Mouse (Mus musculus) intestine, embryonic 16.5 days (tissue): ENCODE measurements around the gene Nfix. TPM values are rescaled to one million over a fixed set of nuclear protein-coding genes. Genes with fewer than 3 reads are reported as not detected.

ENCODE experiments used
- ATAC-seq: fragments of 200-750 bp; cut with Nextera tagmentation; 2 replicates; pipeline ENCODE4 v1.8.0; 2017; ENCODE audit warnings: moderate TSS enrichment, moderate library complexity
- H3K27ac ChIP-seq: fragments of 300-500 bp; sonication (generic); 2 replicates; pipeline ENCODE4 v1.5.1; 2014; ENCODE audit warnings: mild to moderate bottlenecking, low read length
- H3K27me3 ChIP-seq: fragments of 300-500 bp; sonication (generic); replicated peaks from 2 replicates; pipeline ENCODE4 v1.6.1; 2014; ENCODE audit warnings: low read length, control low read depth, mixed read lengths; ENCODE audit not compliant: control insufficient read depth, insufficient read depth
- H3K36me3 ChIP-seq: fragments of 300-500 bp; sonication (generic); 2 replicates; pipeline ENCODE4 v1.6.1; 2014; ENCODE audit warnings: low read length, control low read depth; ENCODE audit not compliant: control insufficient read depth, insufficient read depth
- H3K4me1 ChIP-seq: fragments of 300-500 bp; sonication (generic); 2 replicates; pipeline ENCODE4 v1.6.1; 2014; ENCODE audit warnings: low read length, control low read depth, mixed read lengths; ENCODE audit not compliant: control insufficient read depth, insufficient read depth
- H3K4me2 ChIP-seq: fragments of 300-500 bp; sonication (generic); 2 replicates; pipeline ENCODE4 v1.6.1; 2014; ENCODE audit warnings: low read depth, low read length, control low read depth
- H3K4me3 ChIP-seq: fragments of 300-500 bp; sonication (generic); 2 replicates; pipeline ENCODE4 v1.5.1; 2014; ENCODE audit warnings: mild to moderate bottlenecking, low read length
- H3K9ac ChIP-seq: fragments of 300-500 bp; sonication (generic); 2 replicates; pipeline ENCODE4 v1.6.1; 2014; ENCODE audit warnings: low read depth, low read length
- H3K9me3 ChIP-seq: fragments of 300-500 bp; sonication (generic); 2 replicates; pipeline ENCODE4 v1.6.1; 2016; ENCODE audit warnings: low read length, control low read depth; ENCODE audit not compliant: control insufficient read depth
- WGBS: fragments of 180-500 bp; shearing (Covaris S2); extraction: QIAGEN DNeasy Blood & Tissue Kit; methylation state at CpG from one replicate; pipeline ENCODE4 v1.1.7; 2014; 5-methylcytosine and 5-hydroxymethylcytosine counted together
- polyA plus RNA-seq: library from polyadenylated mRNA; unstranded; fragments of >200 nt; fragmentation: Nextera tagmentation; extraction: Ambion mirVana; gene quantifications from 2 replicates; pipeline ENCODE4 v1.2.1, GENCODE M21; 2015

Gene Nfix
- polyA plus RNA-seq, 1 experiment from 2014 or later = 9.7 TPM

- Histone ChIP-seq H3K4me2 (no peak overlapping the region), H3K9me3 (no peaks in the 10 kb centered on the region), H3K27ac (no peak overlapping the region), H3K4me1 (peaks cover 49% of the 10 kb centered on the region), H3K27me3 (peaks cover 41% of the 10 kb centered on the region), H3K36me3 (0 out of 2 replicates have a peak, but pooled peaks cover 3% of the 10 kb centered on the region), H3K4me3 (no peak overlapping the region), H3K9ac (no peak overlapping the region)
- no peak for ATAC-seq
- 94% methylated on average over 1 of the region's 1 CpGs for WGBS
Observed at GRCm38 (mm10) chr8:84709931-84710330, 90.2 kb downstream of the Nfix start.

- Histone ChIP-seq H3K27me3 (peaks cover 41% of the 10 kb centered on the region), H3K9me3 (no peaks in the 10 kb centered on the region), H3K4me3 (no peak overlapping the region), H3K36me3 (0 out of 2 replicates have a peak, but pooled peaks cover 3% of the 10 kb centered on the region), H3K27ac (no peak overlapping the region), H3K9ac (no peak overlapping the region), H3K4me2 (no peak overlapping the region), H3K4me1 (peaks cover 55% of the 10 kb centered on the region)
- 19% methylated on average over 12 of the region's 12 CpGs for WGBS
- ATAC-seq = peak; percentile 57
Observed at GRCm38 (mm10) chr8:84708774-84709475, 91.2 kb downstream of the Nfix start.

GRCm38 (mm10) chr8:84708071-84708541 lies 92.0 kb downstream of the Nfix start:
- peak overlapping the region; percentile 37 for H3K4me3 ChIP-seq
- H3K9ac ChIP-seq = 0 out of 2 replicates have a peak overlapping the region, but pooled peaks have one; percentile 40
- 0 out of 2 replicates have a peak, but pooled peaks cover 3% of the 10 kb centered on the region for H3K36me3 ChIP-seq
- peaks cover 49% of the 10 kb centered on the region for H3K27me3 ChIP-seq
- no peak overlapping the region for H3K27ac ChIP-seq
- no peaks in the 10 kb centered on the region for H3K9me3 ChIP-seq
- H3K4me1 ChIP-seq = peaks cover 47% of the 10 kb centered on the region
- ATAC-seq = peak; percentile 3; the same call in 1 of the 2 replicates
- WGBS = 20% methylated on average over 15 of the region's 15 CpGs
- H3K4me2 ChIP-seq = peak overlapping the region; percentile 50

GRCm38 (mm10) chr8:84707267-84707883 lies 92.8 kb downstream of the Nfix start:
- peak overlapping the region; percentile 37 for H3K4me3 ChIP-seq
- peak; percentile 57 for ATAC-seq
- H3K27me3 ChIP-seq = peaks cover 56% of the 10 kb centered on the region
- H3K9ac ChIP-seq = peak overlapping the region; percentile 40; the same call in 1 of the 2 replicates
- peak overlapping the region; percentile 24; the same call in 1 of the 2 replicates for H3K27ac ChIP-seq
- H3K4me1 ChIP-seq = peaks cover 42% of the 10 kb centered on the region
- 0 out of 2 replicates have a peak, but pooled peaks cover 3% of the 10 kb centered on the region for H3K36me3 ChIP-seq
- 18% methylated on average over 22 of the region's 22 CpGs for WGBS
- H3K4me2 ChIP-seq = peak overlapping the region; percentile 50
- no peaks in the 10 kb centered on the region for H3K9me3 ChIP-seq

- Histone ChIP-seq H3K4me2 (peak overlapping the region; percentile 50), H3K9me3 (no peaks in the 10 kb centered on the region), H3K27ac (peak overlapping the region; percentile 35), H3K27me3 (peaks cover 61% of the 10 kb centered on the region), H3K36me3 (0 out of 2 replicates have a peak, but pooled peaks cover 3% of the 10 kb centered on the region), H3K4me1 (peaks cover 40% of the 10 kb centered on the region), H3K9ac (peak overlapping the region; percentile 40), H3K4me3 (peak overlapping the region; percentile 37)
- no peak for ATAC-seq
- WGBS = 13% methylated on average over 45 of the region's 45 CpGs
Observed at GRCm38 (mm10) chr8:84706610-84707266, 93.4 kb downstream of the Nfix start.

GRCm38 (mm10) chr8:84705960-84706359 lies 94.2 kb downstream of the Nfix start:
- H3K36me3 ChIP-seq = 0 out of 2 replicates have a peak, but pooled peaks cover 3% of the 10 kb centered on the region
- H3K9ac ChIP-seq = 0 out of 2 replicates have a peak overlapping the region, but pooled peaks have one; percentile 19
- H3K27me3 ChIP-seq = peaks cover 61% of the 10 kb centered on the region
- WGBS = 7% methylated on average over 12 of the region's 12 CpGs
- no peak overlapping the region; the same call in 1 of the 2 replicates for H3K4me3 ChIP-seq
- ATAC-seq = no peak
- H3K4me2 ChIP-seq = no peak overlapping the region
- no peaks in the 10 kb centered on the region for H3K9me3 ChIP-seq
- H3K4me1 ChIP-seq = peaks cover 46% of the 10 kb centered on the region
- no peak overlapping the region; the same call in 1 of the 2 replicates for H3K27ac ChIP-seq

- H3K4me3 ChIP-seq = peak overlapping the region; percentile 36
- peaks cover 46% of the 10 kb centered on the region for H3K4me1 ChIP-seq
- 0 out of 2 replicates have a peak, but pooled peaks cover 3% of the 10 kb centered on the region for H3K36me3 ChIP-seq
- H3K27ac ChIP-seq = no peak overlapping the region; the same call in 1 of the 2 replicates
- no peak for ATAC-seq
- 0 out of 2 replicates have a peak overlapping the region, but pooled peaks have one; percentile 19 for H3K9ac ChIP-seq
- WGBS = 5% methylated on average over 61 of the region's 61 CpGs
- peaks cover 61% of the 10 kb centered on the region for H3K27me3 ChIP-seq
- H3K9me3 ChIP-seq = no peaks in the 10 kb centered on the region
- peak overlapping the region; percentile 27; the same call in 1 of the 2 replicates for H3K4me2 ChIP-seq
Observed at GRCm38 (mm10) chr8:84704867-84705831, 95.0 kb downstream of the Nfix start.

GRCm38 (mm10) chr8:84704356-84704755 lies 95.8 kb downstream of the Nfix start:
- peak overlapping the region; percentile 28; the same call in 1 of the 2 replicates for H3K27ac ChIP-seq

More at GRCm38 (mm10) chr8:84704356-84704755, 95.8 kb downstream of the Nfix start:
- ATAC-seq = no peak; the same call in 1 of the 2 replicates
- H3K36me3 ChIP-seq = 0 out of 2 replicates have a peak, but pooled peaks cover 3% of the 10 kb centered on the region
- H3K4me2 ChIP-seq = peak overlapping the region; percentile 60
- peaks cover 61% of the 10 kb centered on the region for H3K27me3 ChIP-seq
- peak overlapping the region; percentile 36 for H3K4me3 ChIP-seq
- peaks cover 46% of the 10 kb centered on the region for H3K4me1 ChIP-seq
- no peaks in the 10 kb centered on the region for H3K9me3 ChIP-seq
- H3K9ac ChIP-seq = peak overlapping the region; percentile 49
- 6% methylated on average over 16 of the region's 16 CpGs for WGBS
